Mouse (Mus musculus): ENCODE measurements at regions not wholly inside any gene's neighbourhood (a gene's known extent, or its start where the extent isn't known, plus 50 kb on each side); places are given as distances from the start of the nearest gene placed in this dataset.

GRCm38 (mm10) chr16:62981821-62982220, 127.7 kb downstream of the Pros1 start:
- no peak overlapping the region for H3K27ac ChIP-seq (replicated peaks; ENCODE audit: low read depth, low read length)
- WGBS = 48% methylated on average over 1 of the region's 1 CpGs
- H3K9ac ChIP-seq (replicated peaks; ENCODE audit: low read length) = no peak overlapping the region
- H3K4me1 ChIP-seq (ENCODE audit: control insufficient read depth, insufficient read depth, low read length) = no peaks in the 10 kb centered on the region
- H3K4me2 ChIP-seq (ENCODE audit: low read depth, low read length) = no peak overlapping the region
- no peak for ATAC-seq (replicated peaks; ENCODE audit: insufficient number of reproducible peaks, low FRiP score, low TSS enrichment, low read depth)
- no peaks in the 10 kb centered on the region for H3K27me3 ChIP-seq (ENCODE audit: control insufficient read depth, insufficient read depth, low read length)
- DNase-seq (ENCODE audit: low spot score) = no peak
- no peaks in the 10 kb centered on the region for H3K36me3 ChIP-seq (replicated peaks; ENCODE audit: control insufficient read depth, insufficient read depth, low read depth, low read length)
- no peak overlapping the region for H3K4me3 ChIP-seq (ENCODE audit: low read depth, low read length)
- H3K9me3 ChIP-seq (replicated peaks; ENCODE audit: control insufficient read depth, low read length) = no peaks in the 10 kb centered on the region

- WGBS = 64% methylated on average over 4 of the region's 4 CpGs
- Histone ChIP-seq H3K4me3 (ENCODE audit: low read depth, low read length) (no peak overlapping the region), H3K27me3 (ENCODE audit: control insufficient read depth, insufficient read depth, low read length) (no peaks in the 10 kb centered on the region), H3K9ac (replicated peaks; ENCODE audit: low read length) (no peak overlapping the region), H3K4me1 (ENCODE audit: control insufficient read depth, insufficient read depth, low read length) (no peaks in the 10 kb centered on the region), H3K4me2 (ENCODE audit: low read depth, low read length) (no peak overlapping the region), H3K9me3 (replicated peaks; ENCODE audit: control insufficient read depth, low read length) (no peaks in the 10 kb centered on the region), H3K27ac (replicated peaks; ENCODE audit: low read depth, low read length) (no peak overlapping the region), H3K36me3 (replicated peaks; ENCODE audit: control insufficient read depth, insufficient read depth, low read depth, low read length) (no peaks in the 10 kb centered on the region)
- DNase-seq (ENCODE audit: low spot score) = no peak
- no peak for ATAC-seq (replicated peaks; ENCODE audit: insufficient number of reproducible peaks, low FRiP score, low TSS enrichment, low read depth)
Observed at GRCm38 (mm10) chr16:62982558-62982957, 128.5 kb downstream of the Pros1 start.

GRCm38 (mm10) chr16:62995555-62995954, 141.4 kb downstream of the Pros1 start:
- ATAC-seq (replicated peaks; ENCODE audit: insufficient number of reproducible peaks, low FRiP score, low TSS enrichment, low read depth) (no peak), DNase-seq (ENCODE audit: low spot score) (peak; percentile 57)
- H3K4me3 ChIP-seq (ENCODE audit: low read depth, low read length) = no peak overlapping the region
- H3K27ac ChIP-seq (replicated peaks; ENCODE audit: low read depth, low read length) = no peak overlapping the region
- H3K4me2 ChIP-seq (ENCODE audit: low read depth, low read length) = no peak overlapping the region
- no peaks in the 10 kb centered on the region for H3K36me3 ChIP-seq (replicated peaks; ENCODE audit: control insufficient read depth, insufficient read depth, low read depth, low read length)
- no peaks in the 10 kb centered on the region for H3K9me3 ChIP-seq (replicated peaks; ENCODE audit: control insufficient read depth, low read length)
- no peaks in the 10 kb centered on the region for H3K27me3 ChIP-seq (ENCODE audit: control insufficient read depth, insufficient read depth, low read length)
- no peaks in the 10 kb centered on the region for H3K4me1 ChIP-seq (ENCODE audit: control insufficient read depth, insufficient read depth, low read length)
- no peak overlapping the region for H3K9ac ChIP-seq (replicated peaks; ENCODE audit: low read length)
- 28% methylated on average over 3 of the region's 3 CpGs for WGBS

- DNase-seq (ENCODE audit: low spot score) = no peak
- Histone ChIP-seq H3K27me3 (ENCODE audit: control insufficient read depth, insufficient read depth, low read length) (no peaks in the 10 kb centered on the region), H3K27ac (replicated peaks; ENCODE audit: low read depth, low read length) (no peak overlapping the region), H3K4me3 (ENCODE audit: low read depth, low read length) (no peak overlapping the region), H3K4me2 (ENCODE audit: low read depth, low read length) (no peak overlapping the region), H3K9me3 (replicated peaks; ENCODE audit: control insufficient read depth, low read length) (no peaks in the 10 kb centered on the region), H3K4me1 (ENCODE audit: control insufficient read depth, insufficient read depth, low read length) (no peaks in the 10 kb centered on the region), H3K9ac (replicated peaks; ENCODE audit: low read length) (no peak overlapping the region), H3K36me3 (replicated peaks; ENCODE audit: control insufficient read depth, insufficient read depth, low read depth, low read length) (no peaks in the 10 kb centered on the region)
- 78% methylated on average over 4 of the region's 4 CpGs for WGBS
- ATAC-seq (replicated peaks; ENCODE audit: insufficient number of reproducible peaks, low FRiP score, low TSS enrichment, low read depth) = no peak
Observed at GRCm38 (mm10) chr16:63011151-63011734, 157.1 kb downstream of the Pros1 start.

- Histone ChIP-seq H3K27ac (replicated peaks; ENCODE audit: low read depth, low read length) (no peak overlapping the region), H3K36me3 (replicated peaks; ENCODE audit: control insufficient read depth, insufficient read depth, low read depth, low read length) (no peaks in the 10 kb centered on the region), H3K9ac (replicated peaks; ENCODE audit: low read length) (no peak overlapping the region), H3K27me3 (ENCODE audit: control insufficient read depth, insufficient read depth, low read length) (no peaks in the 10 kb centered on the region), H3K4me3 (ENCODE audit: low read depth, low read length) (no peak overlapping the region), H3K9me3 (replicated peaks; ENCODE audit: control insufficient read depth, low read length) (no peaks in the 10 kb centered on the region), H3K4me2 (ENCODE audit: low read depth, low read length) (no peak overlapping the region), H3K4me1 (ENCODE audit: control insufficient read depth, insufficient read depth, low read length) (no peaks in the 10 kb centered on the region)
- peak; percentile 57 for DNase-seq (ENCODE audit: low spot score)
- ATAC-seq (replicated peaks; ENCODE audit: insufficient number of reproducible peaks, low FRiP score, low TSS enrichment, low read depth) = no peak
- 43% methylated on average over 7 of the region's 7 CpGs for WGBS
Observed at GRCm38 (mm10) chr16:63014453-63014852, 160.3 kb downstream of the Pros1 start.

- Histone ChIP-seq H3K4me3 (ENCODE audit: low read depth, low read length) (no peak overlapping the region), H3K36me3 (replicated peaks; ENCODE audit: control insufficient read depth, insufficient read depth, low read depth, low read length) (no peaks in the 10 kb centered on the region), H3K27ac (replicated peaks; ENCODE audit: low read depth, low read length) (no peak overlapping the region), H3K27me3 (ENCODE audit: control insufficient read depth, insufficient read depth, low read length) (no peaks in the 10 kb centered on the region), H3K9ac (replicated peaks; ENCODE audit: low read length) (no peak overlapping the region), H3K9me3 (replicated peaks; ENCODE audit: control insufficient read depth, low read length) (no peaks in the 10 kb centered on the region), H3K4me2 (ENCODE audit: low read depth, low read length) (no peak overlapping the region), H3K4me1 (ENCODE audit: control insufficient read depth, insufficient read depth, low read length) (no peaks in the 10 kb centered on the region)
- DNase-seq (ENCODE audit: low spot score) (peak; percentile 66), ATAC-seq (replicated peaks; ENCODE audit: insufficient number of reproducible peaks, low FRiP score, low TSS enrichment, low read depth) (no peak)
- WGBS = 32% methylated on average over 1 of the region's 1 CpGs
Observed at GRCm38 (mm10) chr16:63016144-63016543, 162.0 kb downstream of the Pros1 start.

GRCm38 (mm10) chr16:63016658-63017057, 162.6 kb downstream of the Pros1 start:
- Histone ChIP-seq H3K27ac (replicated peaks; ENCODE audit: low read depth, low read length) (no peak overlapping the region), H3K4me3 (ENCODE audit: low read depth, low read length) (no peak overlapping the region), H3K9ac (replicated peaks; ENCODE audit: low read length) (no peak overlapping the region), H3K9me3 (replicated peaks; ENCODE audit: control insufficient read depth, low read length) (no peaks in the 10 kb centered on the region), H3K36me3 (replicated peaks; ENCODE audit: control insufficient read depth, insufficient read depth, low read depth, low read length) (no peaks in the 10 kb centered on the region), H3K27me3 (ENCODE audit: control insufficient read depth, insufficient read depth, low read length) (no peaks in the 10 kb centered on the region), H3K4me1 (ENCODE audit: control insufficient read depth, insufficient read depth, low read length) (no peaks in the 10 kb centered on the region), H3K4me2 (ENCODE audit: low read depth, low read length) (no peak overlapping the region)
- DNase-seq (ENCODE audit: low spot score) = no peak
- no peak for ATAC-seq (replicated peaks; ENCODE audit: insufficient number of reproducible peaks, low FRiP score, low TSS enrichment, low read depth)
- WGBS = 57% methylated on average over 2 of the region's 2 CpGs

GRCm38 (mm10) chr16:63030399-63030798, 176.3 kb downstream of the Pros1 start:
- WGBS = 79% methylated on average over 4 of the region's 4 CpGs
- Histone ChIP-seq H3K27ac (replicated peaks; ENCODE audit: low read depth, low read length) (no peak overlapping the region), H3K9me3 (replicated peaks; ENCODE audit: control insufficient read depth, low read length) (no peaks in the 10 kb centered on the region), H3K9ac (replicated peaks; ENCODE audit: low read length) (no peak overlapping the region), H3K4me3 (ENCODE audit: low read depth, low read length) (no peak overlapping the region), H3K4me1 (ENCODE audit: control insufficient read depth, insufficient read depth, low read length) (no peaks in the 10 kb centered on the region), H3K4me2 (ENCODE audit: low read depth, low read length) (no peak overlapping the region), H3K36me3 (replicated peaks; ENCODE audit: control insufficient read depth, insufficient read depth, low read depth, low read length) (no peaks in the 10 kb centered on the region), H3K27me3 (ENCODE audit: control insufficient read depth, insufficient read depth, low read length) (no peaks in the 10 kb centered on the region)
- ATAC-seq (replicated peaks; ENCODE audit: insufficient number of reproducible peaks, low FRiP score, low TSS enrichment, low read depth) (no peak), DNase-seq (ENCODE audit: low spot score) (no peak)
